Comparison of ENCODE assay signal across 8 mouse cellular contexts in the genomic region with DNA sequence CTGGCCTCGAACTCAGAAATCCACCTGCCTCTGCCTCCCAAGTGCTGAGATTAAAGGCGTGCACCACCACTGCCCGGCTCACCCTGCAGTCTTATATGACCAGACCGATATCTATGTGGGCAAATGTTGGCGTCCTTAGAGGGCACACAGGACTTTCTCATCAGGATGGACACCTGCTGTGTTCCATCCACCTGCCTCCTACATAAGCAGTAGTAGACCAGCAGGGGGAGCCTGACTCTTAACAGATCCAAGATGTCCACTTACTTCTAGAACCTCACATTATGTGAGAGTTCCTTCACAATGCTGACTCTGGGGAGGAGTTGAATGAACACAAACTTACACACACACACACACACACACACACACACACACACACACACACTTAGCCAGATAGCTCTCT. TPM values are rescaled to one million over a fixed set of nuclear protein-coding genes. Genes with fewer than 3 reads are reported as not detected.
DNase-seq lines count a peak whose midpoint lies in the region; ATAC-seq and TF ChIP-seq lines count a peak whose summit lies in the region.

No protein-coding gene starts in this region.

- no peaks in the 10 kb centered on the region for H3K9me3 ChIP-seq in hindbrain, postnatal 0 days (ENCODE audit: low read length)
- no peaks in the 10 kb centered on the region for H3K9me3 ChIP-seq in hindbrain, embryonic 12.5 days (replicated peaks)

- H3K27me3 ChIP-seq in hindbrain, postnatal 0 days (ENCODE audit: insufficient read depth, low read length) = no peaks in the 10 kb centered on the region
- H3K27me3 ChIP-seq in hindbrain, embryonic 12.5 days = 0 out of 2 replicates have a peak, but pooled peaks cover 5% of the 10 kb centered on the region
- no peaks in the 10 kb centered on the region for H3K27me3 ChIP-seq in Patski

- ATAC-seq in hindbrain, postnatal 0 days = no peak
- ATAC-seq in hindbrain, embryonic 12.5 days (ENCODE audit: low FRiP score) = no peak
- no peak for ATAC-seq in Patski

- no peaks in the 10 kb centered on the region for H3K36me3 ChIP-seq in hindbrain, postnatal 0 days (ENCODE audit: insufficient read depth, low read length)
- no peaks in the 10 kb centered on the region for H3K36me3 ChIP-seq in hindbrain, embryonic 12.5 days

- DNase-seq in hindbrain, postnatal 0 days (ENCODE audit: low spot score) = peak; percentile 85
- DNase-seq in B cell, adult 2 months = peak; percentile 71 to 72
- no peak for DNase-seq in Patski (ENCODE audit: low read depth, low spot score)
- DNase-seq in embryo, embryonic 10 days (ENCODE audit: low spot score) = peak; percentile 80
- DNase-seq in left cerebral cortex, postnatal 4 days = peak; percentile 59
- peak; percentile 55 for DNase-seq in right cerebral cortex, postnatal 4 days
- DNase-seq in layer of hippocampus, postnatal 36 days = no peak

- H3K27ac ChIP-seq in hindbrain, postnatal 0 days = no peak overlapping the region
- no peak overlapping the region for H3K27ac ChIP-seq in hindbrain, embryonic 12.5 days

- POLR2A ChIA-PET in Patski (lab: Charles Lee) = interaction anchor here (0.6 kb wide), 1 partner anchor 12 kb away, joined by 3 read pairs; no protein-coding TSS in a partner anchor

- CTCF ChIA-PET in Patski (lab: Charles Lee) = no interaction called here

- intact Hi-C loops in left cerebral cortex, postnatal 4 days (cut with DNase I) = no loop called here

- no peak overlapping the region for H3K4me2 ChIP-seq in hindbrain, postnatal 0 days (ENCODE audit: low read depth, low read length)
- no peak overlapping the region for H3K4me2 ChIP-seq in hindbrain, embryonic 12.5 days (replicated peaks)

- TF ChIP-seq CTCF in hindbrain, postnatal 0 days (IDR thresholded peaks at IDR 0.05; ENCODE audit: low read depth) = peak; percentile 71
- TF ChIP-seq CTCF in Patski (IDR thresholded peaks at IDR 0.05) = peak; percentile 75

- peaks cover 12% of the 10 kb centered on the region; the same call in 1 of the 2 replicates for H3K4me1 ChIP-seq in hindbrain, postnatal 0 days (ENCODE audit: insufficient read depth, low read length)
- H3K4me1 ChIP-seq in hindbrain, embryonic 12.5 days = peaks cover 41% of the 10 kb centered on the region

- in situ Hi-C loops in Patski (cut with MboI; ENCODE audit: low pct_unique_long_range_greater_than_20kb) = no loop called here

- WGBS in hindbrain, postnatal 0 days = 63% methylated on average over 5 of the region's 5 CpGs
- WGBS in hindbrain, embryonic 12.5 days = 63% methylated on average over 5 of the region's 5 CpGs

- H3K4me3 ChIP-seq in hindbrain, postnatal 0 days (ENCODE audit: low read length) = no peak overlapping the region
- no peak overlapping the region for H3K4me3 ChIP-seq in hindbrain, embryonic 12.5 days

- no peak overlapping the region for H3K9ac ChIP-seq in hindbrain, postnatal 0 days (replicated peaks; ENCODE audit: low read length)
- H3K9ac ChIP-seq in hindbrain, embryonic 12.5 days = no peak overlapping the region

RNA-seq across cellular contexts. Expression of a gene that starts 1.8 kb away (rescaled TPM):
- total RNA-seq in hindbrain, postnatal 0 days (2014; rRNA removed) = 20.6 and 32.9 TPM in 2 replicates
- 2.8 and 3.1 TPM in 2 replicates for polyA plus RNA-seq in hindbrain, postnatal 0 days (2015; fragmentation: Nextera tagmentation; extraction: Ambion mirVana)
- 10.0 and 12.0 TPM in 2 replicates for polyA plus RNA-seq in hindbrain, embryonic 12.5 days (2016; fragmentation: Nextera tagmentation; extraction: Ambion mirVana)
- polyA plus RNA-seq in Patski (2021) = 4.8 TPM
- 10 to 100 TPM; 68.2 to 70.5 TPM for total RNA-seq in left cerebral cortex, postnatal 4 days (2021)
- 10 to 100 TPM; 12.5 to 14.2 TPM for total RNA-seq in layer of hippocampus, postnatal 36 days (2021)

RNA-seq across cellular contexts. Expression of a gene that starts 35.5 kb away (rescaled TPM):
- 19.3 and 23.0 TPM in 2 replicates for total RNA-seq in hindbrain, postnatal 0 days (2014; rRNA removed)
- polyA plus RNA-seq in hindbrain, postnatal 0 days (2015; fragmentation: Nextera tagmentation; extraction: Ambion mirVana) = 19.6 and 20.5 TPM in 2 replicates
- polyA plus RNA-seq in hindbrain, embryonic 12.5 days (2016; fragmentation: Nextera tagmentation; extraction: Ambion mirVana) = 26.5 and 27.3 TPM in 2 replicates
- 26.9 TPM for polyA plus RNA-seq in Patski (2021)
- 10 to 100 TPM; 28.0 to 29.7 TPM for total RNA-seq in left cerebral cortex, postnatal 4 days (2021)
- 10 to 100 TPM; 26.2 to 27.3 TPM for total RNA-seq in layer of hippocampus, postnatal 36 days (2021)

Comparison
In these comparisons a context has a peak if more than half of its experiments do, and no peak if none do; other contexts are left out.
1. DNase-seq: peak in hindbrain, postnatal 0 days (single experiment), B cell, adult 2 months (2 of 2), embryo, embryonic 10 days (single experiment), left cerebral cortex, postnatal 4 days (single experiment) and right cerebral cortex, postnatal 4 days (single experiment); none in Patski (single experiment) and layer of hippocampus, postnatal 36 days (0 of 2).